Mouse (Mus musculus) liver, postnatal 0 days (tissue): ENCODE data around the gene Adamts13.

Source experiments
- CTCF ChIP-seq: sonication (generic); IDR thresholded peaks from 2 replicates; pipeline ENCODE4 v1.5.1; 2016; ENCODE audit warnings: antibody characterized with exemption, low read depth
- EP300 ChIP-seq: IDR thresholded peaks from 2 replicates; pipeline ENCODE4 v1.6.1; 2016; ENCODE audit warnings: antibody characterized with exemption, low read depth, mild to moderate bottlenecking

GRCm38 (mm10) chr2:27009714-27010244 lies 36.6 kb downstream of the Adamts13 start, which contains the start of gene Cacfd1:
- TF ChIP-seq CTCF: no peak
- no peak for TF ChIP-seq EP300
